Mouse (Mus musculus) neural tube, embryonic 14.5 days (tissue): Measurements from ENCODE around the gene Wsb1. TPM values are rescaled to one million over a fixed set of nuclear protein-coding genes. Genes with fewer than 3 reads are reported as not detected.

Experiments
- ATAC-seq: fragments of 200-750 bp; cut with Nextera tagmentation; 2 replicates; pipeline ENCODE4 v1.8.0; 2017; ENCODE audit warnings: low read depth, mild to moderate bottlenecking, moderate TSS enrichment, moderate library complexity
- H3K27ac ChIP-seq: fragments of 300-500 bp; sonication (generic); 2 replicates; pipeline ENCODE4 v1.5.1; 2014; ENCODE audit warnings: low read depth, mild to moderate bottlenecking, control low read depth, low read length, moderate library complexity, mixed read lengths
- H3K27me3 ChIP-seq: fragments of 300-500 bp; sonication (generic); 2 replicates; pipeline ENCODE4 v1.6.1; 2014; ENCODE audit warnings: low read length; ENCODE audit not compliant: control insufficient read depth, insufficient read depth
- H3K36me3 ChIP-seq: fragments of 300-500 bp; sonication (generic); 2 replicates; pipeline ENCODE4 v1.6.1; 2014; ENCODE audit warnings: low read length, mixed read lengths; ENCODE audit not compliant: control insufficient read depth, insufficient read depth
- H3K4me1 ChIP-seq: fragments of 300-500 bp; sonication (generic); 2 replicates; pipeline ENCODE4 v1.6.1; 2014; ENCODE audit warnings: low read length; ENCODE audit not compliant: control insufficient read depth, insufficient read depth
- H3K4me2 ChIP-seq: fragments of 300-500 bp; sonication (generic); 2 replicates; pipeline ENCODE4 v1.6.1; 2014; ENCODE audit warnings: mild to moderate bottlenecking, low read depth, low read length, control low read depth
- H3K4me3 ChIP-seq: fragments of 300-500 bp; sonication (generic); 2 replicates; pipeline ENCODE4 v1.5.1; 2014; ENCODE audit warnings: low read depth, low read length, control low read depth, mixed read lengths
- H3K9ac ChIP-seq: fragments of 300-500 bp; sonication (generic); replicated peaks from 2 replicates; pipeline ENCODE4 v1.6.1; 2014; ENCODE audit warnings: low read depth, mild to moderate bottlenecking, control low read depth, low read length, mixed read lengths
- H3K9me3 ChIP-seq: fragments of 300-500 bp; sonication (generic); 2 replicates; pipeline ENCODE4 v1.6.1; 2016; ENCODE audit warnings: low read length; ENCODE audit not compliant: control insufficient read depth
- WGBS: fragments of 180-500 bp; shearing (Covaris S2); extraction: QIAGEN DNeasy Blood & Tissue Kit; methylation state at CpG from one replicate; pipeline ENCODE4 v1.1.7; 2014; 5-methylcytosine and 5-hydroxymethylcytosine counted together
- polyA plus RNA-seq: library from polyadenylated mRNA; unstranded; fragments of >200 nt; fragmentation: Nextera tagmentation; extraction: Ambion mirVana; gene quantifications from 2 replicates; pipeline ENCODE4 v1.2.1, GENCODE M21; 2014

Gene Wsb1
- polyA plus RNA-seq, 1 experiment from 2014 or later: 684 TPM

GRCm38 (mm10) chr11:79225371-79226155 lies 28.9 kb downstream of the Wsb1 start:
- Histone ChIP-seq H3K4me2 (no peak overlapping the region), H3K9ac (no peak overlapping the region), H3K27me3 (no peaks in the 10 kb centered on the region), H3K4me1 (no peaks in the 10 kb centered on the region), H3K9me3 (no peaks in the 10 kb centered on the region), H3K27ac (no peak overlapping the region), H3K4me3 (no peak overlapping the region), H3K36me3 (no peaks in the 10 kb centered on the region)
- 60% methylated on average over 8 of the region's 8 CpGs for WGBS
- no peak for ATAC-seq

GRCm38 (mm10) chr11:79224562-79225280 lies 29.8 kb downstream of the Wsb1 start:
- Histone ChIP-seq H3K4me1 (no peaks in the 10 kb centered on the region), H3K9me3 (no peaks in the 10 kb centered on the region), H3K27me3 (no peaks in the 10 kb centered on the region), H3K27ac (no peak overlapping the region), H3K4me2 (no peak overlapping the region), H3K9ac (no peak overlapping the region), H3K4me3 (no peak overlapping the region), H3K36me3 (no peaks in the 10 kb centered on the region)
- peak; percentile 65; the same call in 1 of the 2 replicates for ATAC-seq
- 44% methylated on average over 18 of the region's 18 CpGs for WGBS

- no peaks in the 10 kb centered on the region for H3K4me1 ChIP-seq
- no peak overlapping the region for H3K4me2 ChIP-seq
- no peaks in the 10 kb centered on the region for H3K9me3 ChIP-seq
- no peaks in the 10 kb centered on the region for H3K36me3 ChIP-seq
- no peak overlapping the region for H3K27ac ChIP-seq
- WGBS: 91% methylated on average over 6 of the region's 6 CpGs
- H3K4me3 ChIP-seq: no peak overlapping the region
- no peak overlapping the region for H3K9ac ChIP-seq
- ATAC-seq: no peak
- H3K27me3 ChIP-seq: no peaks in the 10 kb centered on the region
Observed at GRCm38 (mm10) chr11:79223420-79223819, 31.1 kb downstream of the Wsb1 start.

GRCm38 (mm10) chr11:79222661-79223060 lies 31.8 kb downstream of the Wsb1 start:
- Histone ChIP-seq H3K36me3 (no peaks in the 10 kb centered on the region), H3K27ac (no peak overlapping the region), H3K4me2 (no peak overlapping the region), H3K9ac (no peak overlapping the region), H3K9me3 (no peaks in the 10 kb centered on the region), H3K4me3 (no peak overlapping the region), H3K4me1 (no peaks in the 10 kb centered on the region), H3K27me3 (no peaks in the 10 kb centered on the region)
- 93% methylated on average over 6 of the region's 6 CpGs for WGBS
- ATAC-seq: no peak

GRCm38 (mm10) chr11:79221641-79222040 lies 32.8 kb downstream of the Wsb1 start:
- Histone ChIP-seq H3K4me1 (no peaks in the 10 kb centered on the region), H3K4me2 (no peak overlapping the region), H3K9ac (no peak overlapping the region), H3K4me3 (no peak overlapping the region), H3K27me3 (no peaks in the 10 kb centered on the region), H3K9me3 (no peaks in the 10 kb centered on the region), H3K27ac (no peak overlapping the region), H3K36me3 (no peaks in the 10 kb centered on the region)
- no peak for ATAC-seq
- 75% methylated on average over 5 of the region's 5 CpGs for WGBS

GRCm38 (mm10) chr11:79218936-79219626 lies 35.4 kb downstream of the Wsb1 start:
- no peak overlapping the region for H3K4me2 ChIP-seq
- H3K27ac ChIP-seq: no peak overlapping the region
- no peaks in the 10 kb centered on the region for H3K9me3 ChIP-seq
- H3K9ac ChIP-seq: no peak overlapping the region
- H3K27me3 ChIP-seq: no peaks in the 10 kb centered on the region
- no peaks in the 10 kb centered on the region for H3K4me1 ChIP-seq
- H3K36me3 ChIP-seq: no peaks in the 10 kb centered on the region
- no peak overlapping the region for H3K4me3 ChIP-seq
- WGBS: 78% methylated on average over 8 of the region's 8 CpGs
- ATAC-seq: no peak

- no peak for ATAC-seq
- no peaks in the 10 kb centered on the region for H3K4me1 ChIP-seq
- H3K4me2 ChIP-seq: no peak overlapping the region
- H3K9ac ChIP-seq: no peak overlapping the region
- no peak overlapping the region for H3K27ac ChIP-seq
- H3K36me3 ChIP-seq: no peaks in the 10 kb centered on the region
- WGBS: 96% methylated on average over 1 of the region's 1 CpGs
- no peaks in the 10 kb centered on the region for H3K9me3 ChIP-seq
- no peaks in the 10 kb centered on the region for H3K27me3 ChIP-seq
- H3K4me3 ChIP-seq: no peak overlapping the region
Observed at GRCm38 (mm10) chr11:79218061-79218460, 36.4 kb downstream of the Wsb1 start.

GRCm38 (mm10) chr11:79217133-79217532 lies 37.3 kb downstream of the Wsb1 start:
- H3K27ac ChIP-seq: no peak overlapping the region
- no peaks in the 10 kb centered on the region for H3K4me1 ChIP-seq
- H3K27me3 ChIP-seq: no peaks in the 10 kb centered on the region
- no peak overlapping the region for H3K9ac ChIP-seq
- H3K9me3 ChIP-seq: no peaks in the 10 kb centered on the region
- no peak for ATAC-seq
- no peak overlapping the region for H3K4me3 ChIP-seq
- no peak overlapping the region for H3K4me2 ChIP-seq
- no peaks in the 10 kb centered on the region for H3K36me3 ChIP-seq
- WGBS: 61% methylated on average over 6 of the region's 6 CpGs

- 81% methylated on average over 2 of the region's 2 CpGs for WGBS
- no peak overlapping the region for H3K9ac ChIP-seq
- ATAC-seq: no peak
- no peaks in the 10 kb centered on the region for H3K27me3 ChIP-seq
- no peaks in the 10 kb centered on the region for H3K9me3 ChIP-seq
- no peak overlapping the region for H3K4me2 ChIP-seq
- no peak overlapping the region for H3K4me3 ChIP-seq
- no peaks in the 10 kb centered on the region for H3K36me3 ChIP-seq
- H3K4me1 ChIP-seq: no peaks in the 10 kb centered on the region
- no peak overlapping the region for H3K27ac ChIP-seq
Observed at GRCm38 (mm10) chr11:79215539-79215938, 38.9 kb downstream of the Wsb1 start.
